Mouse (Mus musculus): ENCODE measurements at regions not wholly inside any gene's neighbourhood (a gene's known extent, or its start where the extent isn't known, plus 50 kb on each side); places are given as distances from the start of the nearest gene placed in this dataset.

- DNase-seq = no peak
These were observed 50.6 kb upstream of the Itga6 start for GRCm38 (mm10) chr2:71694758-71695310.
